Mouse (Mus musculus): ENCODE data around the gene Rps6ka2. TPM values are rescaled to one million over a fixed set of nuclear protein-coding genes. Genes with fewer than 3 reads are reported as not detected.

Gene Rps6ka2
- total RNA-seq, 1 experiment, result 16.2 TPM

DNA sequence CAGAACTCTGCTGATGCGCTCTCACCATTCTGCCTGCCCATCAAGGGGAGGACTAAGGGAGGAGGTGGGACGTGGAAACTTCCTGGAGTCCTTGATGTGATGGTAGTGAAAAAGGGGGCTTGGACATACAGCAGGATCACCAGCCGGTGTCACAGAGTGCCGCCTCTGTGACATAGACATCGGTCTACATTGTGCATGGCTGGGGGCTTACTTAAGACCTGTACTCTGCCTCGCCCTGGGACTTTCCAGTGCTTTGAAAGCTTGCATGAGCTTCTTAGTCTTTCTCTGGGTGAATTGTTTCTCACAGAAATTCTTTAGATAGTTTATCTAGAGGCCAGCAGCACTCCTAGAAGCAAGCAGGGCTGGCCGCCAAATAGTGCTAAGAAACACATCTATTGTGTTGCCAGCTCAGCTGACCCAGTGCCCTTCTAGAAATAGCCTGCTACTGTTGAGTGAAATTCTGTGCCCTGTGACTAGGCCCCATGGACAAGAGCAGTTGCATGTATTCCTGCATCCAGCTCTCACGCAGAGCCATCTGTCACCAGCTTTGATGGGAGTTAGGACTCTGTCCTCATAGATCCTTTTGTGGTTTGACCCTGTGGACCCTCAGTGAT, 114.5 kb downstream of the Rps6ka2 start:
- DNase-seq (ENCODE audit: low read depth, low spot score), result no peak

DNA sequence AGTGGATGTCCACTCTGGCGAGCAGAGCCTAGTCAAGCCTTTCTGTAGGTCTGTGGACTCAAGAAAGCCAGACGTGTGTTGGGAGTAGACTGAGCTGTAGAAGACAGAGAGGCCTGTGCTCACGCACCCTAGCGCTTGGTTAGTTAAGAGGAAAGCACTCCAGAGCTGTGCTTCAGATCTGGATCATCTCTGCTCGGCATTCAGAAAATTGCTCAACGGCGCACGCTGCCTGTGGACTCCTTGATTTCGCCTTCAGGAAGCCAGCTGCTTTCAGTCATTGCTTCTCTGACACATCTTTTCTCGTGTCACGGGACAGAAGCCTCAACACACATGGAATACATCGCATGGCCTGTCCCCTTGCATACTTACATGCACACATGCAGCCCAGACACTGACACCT, 115.4 kb downstream of the Rps6ka2 start:
- no peak for TF ChIP-seq CHD2 (IDR thresholded peaks at IDR 0.05; ENCODE audit: low read depth, low read length)
- TF ChIP-seq HCFC1 (IDR thresholded peaks at IDR 0.05; ENCODE audit: borderline replicate concordance, insufficient read depth, low read length), result no peak
- no peak for TF ChIP-seq ZC3H11A (IDR thresholded peaks at IDR 0.05; ENCODE audit: borderline replicate concordance, low read depth, low read length)
- no peak for TF ChIP-seq MAFK (IDR thresholded peaks at IDR 0.05; ENCODE audit: insufficient read depth, low read depth, low read length)
- no peak for TF ChIP-seq ZNF384 (IDR thresholded peaks at IDR 0.05; ENCODE audit: low read depth, low read length)
- no peaks in the 10 kb centered on the region for H3K4me1 ChIP-seq (ENCODE audit: control insufficient read depth in 2 of 2, insufficient read depth in 2 of 2, low read length in 2 of 2, poor library complexity in 1 of 2)
- peaks cover 20% of the 10 kb centered on the region; the same call in 1 of the 2 replicates for H3K36me3 ChIP-seq (ENCODE audit: control insufficient read depth, insufficient read depth, low read length, poor library complexity, severe bottlenecking)
- DNase-seq (ENCODE audit: low read depth, low spot score), result no peak
- H3K9ac ChIP-seq (ENCODE audit: insufficient read depth, low read depth, low read length, poor library complexity, severe bottlenecking), result no peak overlapping the region
- no peak overlapping the region for H3K27ac ChIP-seq (ENCODE audit: insufficient read depth, low read depth, low read length, poor library complexity, severe bottlenecking)
- no peaks in the 10 kb centered on the region for H3K9me3 ChIP-seq (ENCODE audit: control insufficient read depth, insufficient read depth, low read depth, low read length)
- in situ Hi-C loops (cut with MboI; ENCODE audit: low sequenced_read_pairs in 2 of 2, unreplicated experiment in 2 of 2), result no loop called here
- no peak overlapping the region for H3K4me3 ChIP-seq (ENCODE audit: insufficient read depth in 1 of 2, low read depth in 1 of 2, low read length in 2 of 2, poor library complexity in 1 of 2, severe bottlenecking in 1 of 2)

More for the DNA sequence above, 114.5 kb downstream of the Rps6ka2 start:
- Histone ChIP-seq H3K36me3 (ENCODE audit: control insufficient read depth, insufficient read depth, low read length, poor library complexity, severe bottlenecking) (peaks cover 20% of the 10 kb centered on the region; the same call in 1 of the 2 replicates), H3K4me1 (ENCODE audit: control insufficient read depth in 2 of 2, insufficient read depth in 2 of 2, low read length in 2 of 2, poor library complexity in 1 of 2) (no peaks in the 10 kb centered on the region), H3K4me3 (ENCODE audit: insufficient read depth in 1 of 2, low read depth in 1 of 2, low read length in 2 of 2, poor library complexity in 1 of 2, severe bottlenecking in 1 of 2) (no peak overlapping the region), H3K9me3 (ENCODE audit: control insufficient read depth, insufficient read depth, low read depth, low read length) (no peaks in the 10 kb centered on the region), H3K27ac (ENCODE audit: insufficient read depth, low read depth, low read length, poor library complexity, severe bottlenecking) (no peak overlapping the region), H3K9ac (ENCODE audit: insufficient read depth, low read depth, low read length, poor library complexity, severe bottlenecking) (no peak overlapping the region)
- TF ChIP-seq ZNF384 (IDR thresholded peaks at IDR 0.05; ENCODE audit: low read depth, low read length) (no peak), ZC3H11A (IDR thresholded peaks at IDR 0.05; ENCODE audit: borderline replicate concordance, low read depth, low read length) (no peak), MAFK (IDR thresholded peaks at IDR 0.05; ENCODE audit: insufficient read depth, low read depth, low read length) (no peak), CHD2 (IDR thresholded peaks at IDR 0.05; ENCODE audit: low read depth, low read length) (no peak), HCFC1 (IDR thresholded peaks at IDR 0.05; ENCODE audit: borderline replicate concordance, insufficient read depth, low read length) (no peak)
- in situ Hi-C loops (cut with MboI; ENCODE audit: low sequenced_read_pairs in 2 of 2, unreplicated experiment in 2 of 2), result no loop called here

DNA sequence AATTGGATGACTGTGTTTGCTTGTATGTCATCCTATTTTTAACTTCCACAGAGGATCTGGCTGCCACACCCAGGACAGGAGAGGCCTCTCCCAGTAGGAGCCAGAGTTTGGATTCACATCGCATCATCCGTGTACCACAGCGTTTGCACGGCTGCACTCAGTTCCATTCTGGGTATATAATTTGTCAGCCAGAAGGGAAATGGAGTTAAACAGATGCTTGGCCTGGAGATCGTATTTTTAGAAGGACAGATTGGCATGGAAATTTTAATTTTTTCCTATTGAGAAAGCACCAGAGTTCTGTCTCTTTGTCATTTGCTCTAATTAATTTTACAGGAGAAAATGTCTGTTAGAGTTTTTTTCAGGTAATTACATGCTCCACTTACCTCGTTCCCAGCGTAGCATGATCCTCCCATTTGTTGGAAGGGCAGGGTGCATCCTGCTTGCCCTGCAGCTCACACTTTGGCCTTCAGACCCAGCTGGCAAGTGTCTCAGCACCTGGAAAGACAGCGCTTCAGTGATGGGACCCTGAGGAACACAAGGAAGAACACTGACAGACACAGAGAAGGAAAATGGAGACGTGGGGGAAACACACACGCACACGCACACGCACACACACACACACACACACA, 116.6 kb downstream of the Rps6ka2 start:
- TF ChIP-seq HCFC1 (IDR thresholded peaks at IDR 0.05; ENCODE audit: borderline replicate concordance, insufficient read depth, low read length) (no peak), CHD2 (IDR thresholded peaks at IDR 0.05; ENCODE audit: low read depth, low read length) (no peak), ZNF384 (IDR thresholded peaks at IDR 0.05; ENCODE audit: low read depth, low read length) (no peak), ZC3H11A (IDR thresholded peaks at IDR 0.05; ENCODE audit: borderline replicate concordance, low read depth, low read length) (no peak), MAFK (IDR thresholded peaks at IDR 0.05; ENCODE audit: insufficient read depth, low read depth, low read length) (no peak)

DNA sequence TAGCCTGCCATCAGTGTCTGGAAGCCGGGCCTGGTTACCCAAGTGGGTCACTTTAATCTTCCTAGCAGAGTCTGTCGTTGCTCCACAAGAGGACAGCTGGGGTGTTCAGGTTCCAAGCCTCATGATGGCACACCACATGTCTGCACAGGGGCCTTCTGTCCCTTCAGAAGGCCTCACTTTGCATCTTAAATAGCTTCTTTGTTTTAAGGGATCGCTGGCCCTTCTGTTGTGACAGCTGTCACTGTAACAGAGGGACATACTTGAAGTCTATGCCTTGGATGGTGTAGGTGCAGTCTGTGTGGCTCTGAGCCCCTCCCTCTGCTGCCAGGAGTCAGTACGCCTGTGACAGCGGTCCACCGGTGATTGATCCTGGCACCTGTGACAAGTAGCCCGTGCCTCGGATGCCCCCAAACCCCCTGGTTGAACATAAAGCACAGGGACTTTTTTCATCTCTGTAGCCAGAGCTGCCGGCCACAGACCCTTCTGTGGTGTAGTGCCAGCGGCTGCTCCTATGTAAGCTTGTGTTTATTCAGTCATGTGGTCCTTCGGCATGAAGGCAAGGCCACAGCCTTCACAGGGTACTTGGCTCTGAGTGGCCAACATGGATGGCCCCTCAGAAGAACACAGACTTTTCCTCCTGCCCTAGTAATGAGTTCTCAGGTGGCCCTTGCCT, 122.2 kb downstream of the Rps6ka2 start:
- no peak for DNase-seq (ENCODE audit: low read depth, low spot score)
- Histone ChIP-seq H3K27ac (ENCODE audit: insufficient read depth, low read depth, low read length, poor library complexity, severe bottlenecking) (no peak overlapping the region), H3K36me3 (ENCODE audit: control insufficient read depth, insufficient read depth, low read length, poor library complexity, severe bottlenecking) (peaks cover 2% of the 10 kb centered on the region; the same call in 1 of the 2 replicates), H3K9me3 (ENCODE audit: control insufficient read depth, insufficient read depth, low read depth, low read length) (no peaks in the 10 kb centered on the region), H3K4me3 (ENCODE audit: insufficient read depth in 1 of 2, low read depth in 1 of 2, low read length in 2 of 2, poor library complexity in 1 of 2, severe bottlenecking in 1 of 2) (no peak overlapping the region), H3K4me1 (ENCODE audit: control insufficient read depth in 2 of 2, insufficient read depth in 2 of 2, low read length in 2 of 2, poor library complexity in 1 of 2) (no peaks in the 10 kb centered on the region), H3K9ac (ENCODE audit: insufficient read depth, low read depth, low read length, poor library complexity, severe bottlenecking) (no peak overlapping the region)
- no peak for TF ChIP-seq HCFC1 (IDR thresholded peaks at IDR 0.05; ENCODE audit: borderline replicate concordance, insufficient read depth, low read length)
- TF ChIP-seq ZC3H11A (IDR thresholded peaks at IDR 0.05; ENCODE audit: borderline replicate concordance, low read depth, low read length), result no peak
- TF ChIP-seq CHD2 (IDR thresholded peaks at IDR 0.05; ENCODE audit: low read depth, low read length), result no peak
- TF ChIP-seq ZNF384 (IDR thresholded peaks at IDR 0.05; ENCODE audit: low read depth, low read length), result no peak
- TF ChIP-seq MAFK (IDR thresholded peaks at IDR 0.05; ENCODE audit: insufficient read depth, low read depth, low read length), result no peak
- in situ Hi-C loops (cut with MboI; ENCODE audit: low sequenced_read_pairs in 2 of 2, unreplicated experiment in 2 of 2), result no loop called here

More for the DNA sequence above, 116.6 kb downstream of the Rps6ka2 start:
- DNase-seq (ENCODE audit: low read depth, low spot score), result no peak
- no peak overlapping the region for H3K27ac ChIP-seq (ENCODE audit: insufficient read depth, low read depth, low read length, poor library complexity, severe bottlenecking)
- H3K9me3 ChIP-seq (ENCODE audit: control insufficient read depth, insufficient read depth, low read depth, low read length), result no peaks in the 10 kb centered on the region
- no peaks in the 10 kb centered on the region for H3K4me1 ChIP-seq (ENCODE audit: control insufficient read depth in 2 of 2, insufficient read depth in 2 of 2, low read length in 2 of 2, poor library complexity in 1 of 2)
- in situ Hi-C loops (cut with MboI; ENCODE audit: low sequenced_read_pairs in 2 of 2, unreplicated experiment in 2 of 2), result no loop called here
- H3K4me3 ChIP-seq (ENCODE audit: insufficient read depth in 1 of 2, low read depth in 1 of 2, low read length in 2 of 2, poor library complexity in 1 of 2, severe bottlenecking in 1 of 2), result no peak overlapping the region
- no peak overlapping the region for H3K9ac ChIP-seq (ENCODE audit: insufficient read depth, low read depth, low read length, poor library complexity, severe bottlenecking)
- H3K36me3 ChIP-seq (ENCODE audit: control insufficient read depth, insufficient read depth, low read length, poor library complexity, severe bottlenecking), result peaks cover 20% of the 10 kb centered on the region; the same call in 1 of the 2 replicates
